Mouse (Mus musculus): ENCODE measurements around the gene C77080. TPM values are rescaled to one million over a fixed set of nuclear protein-coding genes. Genes with fewer than 3 reads are reported as not detected.

C77080 gene
- total RNA-seq, 2 experiments from 2014 or later = 0.05 to 0.88 TPM

Other genes starting within 250 kb of the C77080 start
- gene Rnf19b, start 203.1 kb downstream of the C77080 start, total RNA-seq (2014; fragmentation: Nextera tagmentation) = 30.6 and 31.7 TPM in 2 replicates
- 54.3 and 75.1 TPM in 2 replicates for gene Rnf19b, start 203.1 kb downstream of the C77080 start, total RNA-seq (2017)
- not detected in 2 replicates for gene Tmem54, start 155.9 kb downstream of the C77080 start, total RNA-seq (2014; fragmentation: Nextera tagmentation)
- gene Tmem54, start 155.9 kb downstream of the C77080 start, total RNA-seq (2017) = not detected in 2 replicates
- gene Hpca, start 139.4 kb downstream of the C77080 start, total RNA-seq (2014; fragmentation: Nextera tagmentation) = not detected in 2 replicates
- not detected in 2 replicates for gene Hpca, start 139.4 kb downstream of the C77080 start, total RNA-seq (2017)
- not detected in 2 replicates for gene Fndc5, start 124.4 kb downstream of the C77080 start, total RNA-seq (2014; fragmentation: Nextera tagmentation)
- gene Fndc5, start 124.4 kb downstream of the C77080 start, total RNA-seq (2017) = not detected in 2 replicates
- 20.8 and 30.0 TPM in 2 replicates for gene S100pbp, start 71.7 kb downstream of the C77080 start, total RNA-seq (2014; fragmentation: Nextera tagmentation)
- gene S100pbp, start 71.7 kb downstream of the C77080 start, total RNA-seq (2017) = 14.8 and 18.3 TPM in 2 replicates
- gene Yars, start 71.6 kb downstream of the C77080 start, total RNA-seq (2014; fragmentation: Nextera tagmentation) = 42.7 and 44.3 TPM in 2 replicates
- gene Yars, start 71.6 kb downstream of the C77080 start, total RNA-seq (2017) = 56.7 and 64.5 TPM in 2 replicates
- gene Sync, start 26.2 kb upstream of the C77080 start, total RNA-seq (2014; fragmentation: Nextera tagmentation) = not detected in 2 replicates
- gene Sync, start 26.2 kb upstream of the C77080 start, total RNA-seq (2017) = not detected in 2 replicates
- gene Rbbp4, start 74.0 kb upstream of the C77080 start, total RNA-seq (2014; fragmentation: Nextera tagmentation) = 160 and 220 TPM in 2 replicates
- gene Rbbp4, start 74.0 kb upstream of the C77080 start, total RNA-seq (2017) = 133 and 136 TPM in 2 replicates
- gene Zbtb8os, start 74.3 kb upstream of the C77080 start, total RNA-seq (2014; fragmentation: Nextera tagmentation) = 87.7 and 90.3 TPM in 2 replicates
- gene Zbtb8os, start 74.3 kb upstream of the C77080 start, total RNA-seq (2017) = 67.3 and 124 TPM in 2 replicates
- gene Zbtb8a, start 116.7 kb upstream of the C77080 start, total RNA-seq (2014; fragmentation: Nextera tagmentation) = 0.30 and 5.4 TPM in 2 replicates
- 6.9 and 7.6 TPM in 2 replicates for gene Zbtb8a, start 116.7 kb upstream of the C77080 start, total RNA-seq (2017)
- gene Zbtb8b, start 179.4 kb upstream of the C77080 start, total RNA-seq (2014; fragmentation: Nextera tagmentation) = not detected in 2 replicates
- gene Zbtb8b, start 179.4 kb upstream of the C77080 start, total RNA-seq (2017) = not detected in 2 replicates
- 14.7 and 32.8 TPM in 2 replicates for gene Bsdc1, start 200.2 kb upstream of the C77080 start, total RNA-seq (2014; fragmentation: Nextera tagmentation)
- gene Bsdc1, start 200.2 kb upstream of the C77080 start, total RNA-seq (2017) = 17.9 and 23.1 TPM in 2 replicates
- gene Tssk3, start 229.6 kb upstream of the C77080 start, total RNA-seq (2014; fragmentation: Nextera tagmentation) = not detected in 2 replicates
- gene Tssk3, start 229.6 kb upstream of the C77080 start, total RNA-seq (2017) = not detected in 2 replicates
- gene Fam229a, start 229.8 kb upstream of the C77080 start, total RNA-seq (2014; fragmentation: Nextera tagmentation) = not detected in 2 replicates
- not detected in 2 replicates for gene Fam229a, start 229.8 kb upstream of the C77080 start, total RNA-seq (2017)